8 mouse cellular contexts compared by ENCODE assay signal in the genomic region with DNA sequence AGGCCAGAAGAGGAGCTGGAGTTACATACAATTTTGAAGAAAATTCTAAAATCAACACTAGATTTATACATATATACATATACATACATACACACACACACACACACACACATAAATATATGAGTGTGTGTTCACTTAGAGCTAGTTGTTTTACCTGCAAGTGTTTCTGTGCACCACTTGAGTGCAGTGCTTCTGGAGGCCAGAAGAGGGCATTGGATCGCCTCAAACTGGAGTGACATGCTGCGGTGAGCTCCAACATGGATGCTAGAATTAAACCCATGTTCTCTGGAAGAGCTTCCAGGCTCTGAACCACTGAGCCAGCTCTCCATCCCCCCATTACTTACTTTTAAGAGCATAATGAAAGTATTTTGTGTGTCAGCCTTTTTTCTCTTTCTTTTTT. TPM values are rescaled to one million over a fixed set of nuclear protein-coding genes. Genes with fewer than 3 reads are reported as not detected.
DNase-seq lines count a peak whose midpoint lies in the region; ATAC-seq and TF ChIP-seq lines count a peak whose summit lies in the region.
"Had no signal": no experiment of that assay in that cellular context is flagged by ENCODE, and none has a peak within 500 bp of the region (broad histone marks: within the 10 kb centered on the region; RNA-seq: fewer than 3 reads in every experiment).

No protein-coding gene starts in this region.

- DNase-seq in layer of hippocampus, adult 2 months (ENCODE audit: low spot score in 2 of 2): no peak
- DNase-seq in layer of hippocampus, adult 8-10 months (ENCODE audit: low spot score in 2 of 2): no peak
- peak; percentile 53 for DNase-seq in NIH3T3 (ENCODE audit: low read depth)
- no peak for DNase-seq in adrenal gland, postnatal 10 days
- no peak for DNase-seq in heart, adult 18-20 months
- DNase-seq: liver, embryonic 13.5 days had no signal

- 0 out of 2 replicates have a peak, but pooled peaks have one; percentile 39 for ATAC-seq in neutrophil, adult 5-6 weeks (ENCODE audit: extremely low read depth, insufficient number of reproducible peaks, low FRiP score, poor library complexity, severe bottlenecking)

- H3K4me1 ChIP-seq in embryonic fibroblast, embryonic 13.5 days (ENCODE audit: control insufficient read depth, insufficient read depth, low read length): no peaks in the 10 kb centered on the region

- no peak for TF ChIP-seq POLR2A in embryonic fibroblast, embryonic 13.5 days (IDR thresholded peaks at IDR 0.05; ENCODE audit: low read depth, low read length)

- peak; percentile 60 for TF ChIP-seq CTCF in layer of hippocampus, adult 2 months (conservative IDR thresholded peaks at IDR 0.05)
- TF ChIP-seq CTCF in embryonic fibroblast, embryonic 13.5 days (IDR thresholded peaks at IDR 0.05; ENCODE audit: borderline replicate concordance, insufficient read depth, low read length): peak; percentile 46; the same call in 1 of the 2 replicates

- H3K27ac ChIP-seq in layer of hippocampus, adult 2 months: no peak overlapping the region
- H3K27ac ChIP-seq in embryonic fibroblast, embryonic 13.5 days (ENCODE audit: insufficient read depth, low read length): no peak overlapping the region
- H3K27ac ChIP-seq: liver, embryonic 13.5 days had no signal

- H3K4me3 ChIP-seq in layer of hippocampus, adult 2 months: no peak overlapping the region
- no peak overlapping the region for H3K4me3 ChIP-seq in embryonic fibroblast, embryonic 13.5 days (ENCODE audit: insufficient read depth, low read length)
- H3K4me3 ChIP-seq: liver, embryonic 13.5 days had no signal

RNA-seq across cellular contexts. Expression of gene Zmat3, which starts 14.1 kb away (rescaled TPM):
- total RNA-seq in layer of hippocampus, adult 2 months (2021): 10 to 100 TPM; 58.2 to 59.9 TPM
- 10 to 100 TPM; 56.5 to 67.2 (median 59.4) TPM for total RNA-seq in layer of hippocampus, adult 8-10 months (2022)
- 96.0 and 103 TPM in 2 replicates for polyA plus RNA-seq in embryonic fibroblast, embryonic 13.5 days (2011; ENCODE audit: insufficient read length, low read depth, missing spikeins)
- 1.2 and 2.0 TPM in 2 replicates for total RNA-seq in neutrophil, adult 5-6 weeks (2017)
- total RNA-seq in adrenal gland, postnatal 10 days (2021): 10 to 100 TPM; 13.3 to 14.8 TPM
- 1 to 10 TPM; 7.1 to 7.5 TPM for total RNA-seq in heart, adult 18-20 months (2021)

RNA-seq across cellular contexts. Expression of gene Pik3ca, which starts 17.6 kb away (rescaled TPM):
- total RNA-seq in layer of hippocampus, adult 2 months (2021): 10 to 100 TPM; 47.8 to 51.9 TPM
- 10 to 100 TPM; 38.7 to 55.6 (median 43.9) TPM for total RNA-seq in layer of hippocampus, adult 8-10 months (2022)
- polyA plus RNA-seq in embryonic fibroblast, embryonic 13.5 days (2011; ENCODE audit: insufficient read length, low read depth, missing spikeins): 38.5 and 45.1 TPM in 2 replicates
- 63.8 and 67.9 TPM in 2 replicates for total RNA-seq in neutrophil, adult 5-6 weeks (2017)
- 10 to 100 TPM; 36.0 to 44.2 TPM for total RNA-seq in adrenal gland, postnatal 10 days (2021)
- total RNA-seq in heart, adult 18-20 months (2021): 10 to 100 TPM; 38.0 to 40.7 TPM
